Mouse (Mus musculus) MEL-GATA-1-ER (cell line): ENCODE results near the gene Rbfox1.

ENCODE experiments used
- DNase-seq: peaks from one replicate; pipeline ENCODE4 v3.0.0-alpha.2; 2012; ENCODE audit warnings: low read depth; ENCODE audit errors: extremely low read depth

Rbfox1 gene

DNA sequence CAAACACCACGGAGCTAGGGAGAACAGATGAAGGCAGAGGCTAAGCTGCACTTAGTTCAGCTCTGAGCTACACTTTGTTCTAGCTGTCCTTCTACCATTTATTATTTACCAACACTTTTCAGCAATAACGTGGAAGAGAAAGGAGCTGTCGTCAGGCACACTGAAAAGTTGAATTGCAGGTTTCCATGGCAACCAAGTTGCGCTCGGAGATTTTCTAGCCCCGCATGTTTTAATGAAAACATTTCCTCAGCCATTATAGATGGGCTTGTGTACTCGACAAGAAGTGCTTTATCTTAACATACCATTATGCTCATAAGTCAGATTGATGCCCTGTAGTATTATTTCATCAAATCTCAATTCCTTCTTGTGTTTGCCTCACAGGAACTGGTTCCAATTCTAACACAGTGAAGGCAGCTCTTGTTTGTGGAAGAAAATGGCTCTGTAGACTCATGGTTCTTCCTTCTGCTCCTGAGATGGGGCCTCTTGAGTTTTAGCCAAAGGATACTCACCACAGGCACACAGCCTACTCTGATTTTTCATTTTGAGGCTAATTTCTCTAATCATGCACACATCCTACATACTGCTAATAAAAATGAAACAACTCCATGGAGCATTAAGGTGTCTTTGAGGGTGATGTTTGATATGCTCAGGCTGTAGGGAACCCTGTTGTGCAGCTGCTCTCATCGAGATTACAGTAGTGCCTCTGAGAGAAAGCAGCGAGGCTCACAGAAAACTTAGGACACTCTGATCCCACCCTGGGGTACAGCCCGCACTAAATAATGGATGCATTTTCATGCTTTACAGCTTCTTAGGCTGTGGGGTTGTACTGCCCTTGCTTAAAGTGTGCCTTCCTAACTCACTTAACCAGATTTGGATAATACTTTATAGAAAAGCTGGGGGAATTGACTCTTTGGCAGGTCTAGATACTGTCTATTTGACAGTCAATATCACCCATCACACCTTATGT is 107.2 kb downstream of the Rbfox1 start:
- no peak for DNase-seq

DNA sequence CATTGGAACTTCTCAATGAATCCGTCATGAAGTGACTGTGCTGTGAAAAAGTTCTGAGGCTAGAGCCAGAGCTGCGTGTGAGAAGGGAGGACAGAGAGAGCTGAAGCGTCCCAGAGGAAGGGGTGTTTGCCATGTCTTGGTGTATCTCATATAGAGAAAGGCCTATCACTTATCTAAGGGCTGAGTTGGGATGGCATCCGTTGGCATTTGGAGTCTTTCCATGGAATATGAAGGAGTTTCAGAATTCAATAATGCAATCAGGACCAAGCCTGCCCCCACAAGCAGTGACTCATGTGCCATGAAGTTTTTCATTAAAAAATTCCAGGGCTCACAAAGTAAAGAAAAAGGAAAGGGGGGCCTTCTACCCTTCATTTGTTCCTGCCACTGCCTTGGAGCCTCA is 112.0 kb downstream of the Rbfox1 start:
- DNase-seq: no peak

DNA sequence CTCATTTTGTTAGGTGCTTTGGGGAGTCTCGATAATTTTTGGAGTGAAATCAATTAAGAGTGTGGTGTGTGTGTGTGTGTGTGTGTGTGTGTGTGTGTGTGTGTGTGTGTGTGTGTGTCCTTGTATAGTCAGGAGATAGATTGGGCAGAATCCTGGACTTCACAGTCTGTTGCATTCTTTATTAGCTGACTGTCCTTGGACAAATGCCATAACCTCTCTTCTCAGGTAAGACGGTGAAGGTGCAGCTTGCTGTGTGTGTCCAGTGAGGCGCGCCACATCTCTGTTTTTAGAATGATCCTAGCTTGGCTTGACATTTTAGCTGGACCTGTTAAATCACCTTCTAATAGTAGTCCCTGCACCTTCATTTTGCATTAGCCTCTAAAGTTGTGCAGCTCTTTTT is 112.5 kb downstream of the Rbfox1 start:
- no peak for DNase-seq

DNA sequence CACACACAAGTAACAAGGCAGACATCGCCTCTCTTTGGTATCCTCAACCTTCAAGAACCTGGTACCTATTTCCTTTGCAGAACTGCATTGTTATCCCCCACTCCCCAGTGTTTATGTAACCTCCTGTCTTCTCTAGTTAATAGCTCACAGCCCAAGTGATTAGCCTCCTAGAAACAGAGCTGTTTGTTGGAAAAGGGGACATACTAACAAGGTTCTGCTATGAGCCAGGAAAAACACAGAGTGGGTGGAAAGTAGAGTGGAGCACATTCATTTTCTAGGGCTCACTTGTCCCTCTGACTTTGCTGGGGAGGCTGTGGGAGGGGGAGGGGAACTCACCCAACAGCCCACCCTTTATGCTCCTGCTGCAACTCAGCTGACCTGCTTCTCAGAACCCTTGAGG is 114.9 kb downstream of the Rbfox1 start:
- DNase-seq: no peak

DNA sequence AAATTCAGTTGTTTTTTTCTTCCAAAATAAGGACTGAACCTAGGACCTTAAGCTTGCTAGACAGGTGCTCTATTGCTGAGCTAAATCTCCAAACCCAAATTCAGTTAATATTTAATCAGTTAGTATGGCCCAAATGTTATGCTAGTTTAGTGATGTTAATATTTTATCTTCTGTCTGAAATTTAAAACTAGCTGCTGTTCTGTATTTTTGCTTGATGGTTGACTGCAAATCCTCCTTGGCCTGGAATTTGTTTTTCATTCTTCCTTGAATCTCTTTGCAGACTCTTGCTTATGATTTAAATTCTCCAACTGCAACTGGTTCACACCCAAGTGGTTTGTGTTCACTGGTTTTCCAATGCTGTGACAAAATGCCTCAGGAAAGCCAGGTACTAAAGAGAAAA is 121.8 kb downstream of the Rbfox1 start:
- no peak for DNase-seq

GRCm38 (mm10) chr16:6012853-6013252 is 127.7 kb downstream of the Rbfox1 start:
- DNase-seq: no peak

- DNase-seq: no peak
Measured at GRCm38 (mm10) chr16:6018639-6019038, 133.5 kb downstream of the Rbfox1 start.

- no peak for DNase-seq
Measured at GRCm38 (mm10) chr16:6019361-6019760, 134.2 kb downstream of the Rbfox1 start.

GRCm38 (mm10) chr16:6031280-6031679 is 146.1 kb downstream of the Rbfox1 start:
- DNase-seq: no peak

- no peak for DNase-seq
Measured at GRCm38 (mm10) chr16:6032563-6032962, 147.4 kb downstream of the Rbfox1 start.

GRCm38 (mm10) chr16:6034876-6035275 is 149.7 kb downstream of the Rbfox1 start:
- no peak for DNase-seq

GRCm38 (mm10) chr16:6037009-6037408 is 151.9 kb downstream of the Rbfox1 start:
- DNase-seq: no peak

- no peak for DNase-seq
Measured at GRCm38 (mm10) chr16:6042766-6043165, 157.6 kb downstream of the Rbfox1 start.

DNA sequence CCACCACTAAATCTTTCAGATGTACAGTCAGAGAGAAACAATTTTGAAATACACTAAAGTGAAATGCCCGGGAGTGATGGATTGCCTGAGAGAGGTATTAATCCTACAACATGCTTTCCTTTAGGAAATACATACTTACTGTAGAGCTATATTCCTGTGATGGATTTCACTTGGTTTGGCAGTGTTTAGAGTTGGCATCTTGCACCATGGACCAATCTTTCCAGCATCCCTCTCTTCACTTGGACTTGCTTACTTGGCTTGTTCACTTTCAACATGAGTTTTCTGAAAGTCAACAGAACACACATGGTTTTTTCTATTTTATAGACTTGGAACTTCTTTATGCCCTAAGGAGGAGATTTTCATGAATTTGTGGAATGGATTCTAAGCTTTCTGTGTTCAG is 163.4 kb downstream of the Rbfox1 start:
- no peak for DNase-seq

- DNase-seq: no peak
Measured at GRCm38 (mm10) chr16:6062495-6062894, 177.3 kb downstream of the Rbfox1 start.

DNA sequence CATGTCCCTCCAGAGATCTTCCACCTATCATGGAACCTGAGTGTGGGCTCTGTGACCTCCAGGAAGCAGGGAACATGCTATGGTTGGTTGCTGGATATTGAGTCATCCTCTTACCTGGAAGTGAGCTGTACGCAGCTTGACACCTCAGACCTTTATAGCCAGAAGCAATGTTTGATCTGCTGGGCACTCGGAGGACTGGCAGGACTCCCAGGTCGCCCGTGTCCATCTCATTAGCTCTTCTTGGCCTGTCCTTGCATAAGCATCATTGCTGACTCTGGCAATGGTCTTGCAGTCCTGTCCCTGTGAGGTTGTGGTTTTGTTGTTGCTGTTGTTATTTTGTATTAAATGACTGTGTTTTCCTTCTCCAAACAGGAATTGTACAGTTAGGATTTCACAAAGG is 180.3 kb downstream of the Rbfox1 start:
- DNase-seq: no peak

- DNase-seq: no peak
Measured at GRCm38 (mm10) chr16:6075442-6076050, 190.4 kb downstream of the Rbfox1 start.

GRCm38 (mm10) chr16:6079017-6079416 is 193.9 kb downstream of the Rbfox1 start:
- no peak for DNase-seq

DNA sequence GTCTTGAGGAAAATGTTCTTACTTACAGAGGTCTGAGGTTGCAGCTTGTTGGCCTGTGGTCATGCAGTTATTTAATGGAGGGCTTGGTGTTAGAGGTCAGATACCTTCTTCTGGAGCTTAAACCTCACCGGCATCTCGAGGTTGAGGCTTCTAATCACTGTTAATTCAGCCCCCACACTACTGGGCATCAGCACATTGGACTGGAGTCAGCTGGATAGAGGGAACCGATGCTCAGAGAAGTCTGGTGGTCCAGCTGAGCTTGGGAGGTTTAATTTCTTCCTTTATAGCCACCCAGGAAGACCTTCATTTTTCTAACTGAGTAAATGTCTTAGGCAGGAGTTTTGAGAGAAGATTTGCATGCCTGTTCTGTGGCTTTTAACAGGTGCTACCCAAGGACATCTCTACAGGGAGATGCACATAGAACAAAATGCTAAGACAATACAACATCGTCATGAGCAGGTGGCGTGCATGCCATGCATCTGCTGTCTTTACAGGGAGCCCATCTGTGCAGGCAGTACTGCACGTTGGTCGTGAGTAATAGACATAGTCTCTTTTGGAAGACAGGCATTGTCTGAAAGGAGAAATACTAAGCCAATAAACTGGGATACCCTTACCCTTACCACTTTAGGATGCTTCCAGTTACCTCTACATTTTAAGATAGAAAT is 199.7 kb downstream of the Rbfox1 start:
- DNase-seq: no peak

GRCm38 (mm10) chr16:6086200-6086599 is 201.0 kb downstream of the Rbfox1 start:
- DNase-seq: no peak

DNA sequence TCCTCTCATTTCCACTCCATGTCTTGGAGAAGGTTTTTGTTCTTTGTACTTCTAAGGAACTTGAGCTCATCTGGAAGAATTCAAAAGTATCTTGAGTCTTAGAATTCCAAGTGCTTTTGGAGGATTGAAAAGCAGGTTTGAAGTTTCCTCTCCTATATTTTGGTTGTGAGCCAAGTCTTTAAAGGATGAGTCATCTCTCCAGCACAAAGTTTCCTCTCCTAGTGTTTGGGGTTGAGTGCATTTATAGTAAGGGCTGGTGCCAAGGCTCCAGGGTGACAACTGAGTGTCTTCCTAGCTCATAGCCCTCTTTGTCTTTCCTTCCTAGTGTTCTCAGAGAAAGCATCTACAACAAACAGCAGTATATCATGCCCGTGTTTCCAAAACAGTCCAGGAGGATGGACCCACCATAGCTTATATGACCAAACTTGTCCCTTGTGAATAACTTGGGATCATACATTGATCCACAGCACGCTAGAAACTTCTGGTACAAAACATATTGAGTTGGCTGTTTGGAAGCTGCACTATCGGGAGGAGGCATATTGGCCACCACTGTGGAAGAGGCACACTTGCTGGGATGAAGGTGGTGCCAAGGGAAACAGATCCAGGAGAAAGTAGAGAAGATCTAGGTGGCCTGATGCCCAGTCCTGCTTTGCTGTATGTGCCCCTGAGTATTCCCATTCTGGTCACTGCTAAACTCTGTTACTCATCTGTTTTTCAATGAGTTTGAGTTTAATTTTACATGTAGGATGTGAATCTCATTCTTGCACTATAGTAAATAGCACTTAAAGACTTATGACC is 206.4 kb downstream of the Rbfox1 start:
- no peak for DNase-seq
